ENCODE assay signal across 19 mouse cellular contexts in the genomic region with DNA sequence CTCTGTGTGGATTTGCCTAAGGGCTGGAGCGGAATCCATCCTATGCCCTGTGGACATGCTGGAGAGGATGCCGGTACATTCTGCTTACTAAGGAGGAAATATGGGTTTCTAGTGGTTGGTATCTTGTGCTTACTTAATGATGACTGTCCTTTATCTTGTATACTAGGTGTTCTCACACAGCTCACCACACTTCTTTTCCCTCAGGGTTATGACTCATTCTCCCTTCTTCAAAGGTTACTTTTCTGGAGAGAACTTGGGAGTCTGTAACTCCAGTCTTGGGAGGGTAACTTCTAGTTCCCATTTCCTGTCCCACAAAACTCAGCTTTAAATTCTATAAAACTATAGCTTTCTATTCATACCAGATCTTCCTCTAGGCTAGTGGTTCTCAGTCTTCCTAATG.
A peak's percentile ranks its signal among the peaks of the same experiment; 100 is the strongest.
DNase-seq lines count a peak whose midpoint lies in the region; ATAC-seq and TF ChIP-seq lines count a peak whose summit lies in the region.
"Had no signal": no experiment of that assay in that cellular context is flagged by ENCODE, and none has a peak within 500 bp of the region (broad histone marks: within the 10 kb centered on the region; RNA-seq: fewer than 3 reads in every experiment).

No protein-coding gene starts in this region.

- TF ChIP-seq CTCF in layer of hippocampus, adult 2 months (conservative IDR thresholded peaks at IDR 0.05): no peak
- TF ChIP-seq CTCF in Patski (IDR thresholded peaks at IDR 0.05): no peak

- H3K27ac ChIP-seq in layer of hippocampus, adult 2 months: peak overlapping the region; percentile 20; the same call in 1 of the 2 replicates
- H3K27ac ChIP-seq: embryonic facial prominence, embryonic 10.5 days; embryonic facial prominence, embryonic 12.5 days; forebrain, embryonic 13.5 days; forebrain, embryonic 15.5 days had no signal

- no peak for DNase-seq in layer of hippocampus, adult 2 months (ENCODE audit: low spot score in 2 of 2)
- DNase-seq in layer of hippocampus, postnatal 36 days: no peak
- peak; percentile 8 for DNase-seq in 416B (ENCODE audit: low read depth)
- DNase-seq in Patski (ENCODE audit: low read depth, low spot score): peak; percentile 15
- no peak for DNase-seq in frontal cortex, postnatal 10 days (ENCODE audit: low spot score in 2 of 2)
- no peak for DNase-seq in urinary bladder, postnatal 36 days (ENCODE audit: low spot score in 2 of 2)
- DNase-seq: adrenal gland, adult 2 months; adrenal gland, postnatal 10 days; adrenal gland, postnatal 25 days; cerebellum, adult 11 months; cerebellum, adult 18-20 months; cerebellum, adult 9-10 months; cerebellum, postnatal 10 days; cerebellum, postnatal 25 days; forebrain, postnatal 0 days had no signal

- ATAC-seq in Patski: peak; percentile 69
- ATAC-seq: forebrain, embryonic 13.5 days; forebrain, embryonic 15.5 days; forebrain, postnatal 0 days had no signal

- no peaks in the 10 kb centered on the region for H3K27me3 ChIP-seq in Patski
- H3K27me3 ChIP-seq: embryonic facial prominence, embryonic 12.5 days; forebrain, embryonic 13.5 days; forebrain, embryonic 15.5 days had no signal

- in situ Hi-C loops in Patski (cut with MboI; ENCODE audit: low pct_unique_long_range_greater_than_20kb): no loop called here

- H3K4me3 ChIP-seq in layer of hippocampus, adult 2 months: no peak overlapping the region
- H3K4me3 ChIP-seq: embryonic facial prominence, embryonic 10.5 days; embryonic facial prominence, embryonic 12.5 days; forebrain, embryonic 13.5 days; forebrain, embryonic 15.5 days had no signal

- POLR2A ChIA-PET in Patski (lab: Charles Lee): interaction anchor here (0.6 to 1.0 kb wide), 2 partner anchors 51 to 346 kb away, joined by 3 to 4 read pairs; no protein-coding TSS in a partner anchor

- CTCF ChIA-PET in Patski (lab: Charles Lee): no interaction called here

Comparison
In these comparisons a context has a peak if more than half of its experiments do, and no peak if none do; other contexts are left out.
1. DNase-seq: peak in 416B (single experiment) and Patski (single experiment); none in layer of hippocampus, adult 2 months (0 of 2), layer of hippocampus, postnatal 36 days (0 of 2), frontal cortex, postnatal 10 days (0 of 2) and urinary bladder, postnatal 36 days (0 of 2).